Mouse (Mus musculus): ENCODE measurements around the gene Gcnt2.

GRCm38 (mm10) chr13:40877589-40877988, 18.0 kb downstream of the Gcnt2 start:
- no peak for TF ChIP-seq CTCF (IDR thresholded peaks at IDR 0.05; ENCODE audit: low read depth)
- TF ChIP-seq EP300 (IDR thresholded peaks at IDR 0.05; ENCODE audit: low read depth): no peak
